Mouse (Mus musculus): ENCODE measurements around the gene Kcnb1. TPM values are rescaled to one million over a fixed set of nuclear protein-coding genes. Genes with fewer than 3 reads are reported as not detected.

The Kcnb1 gene
- polyA plus RNA-seq, 1 experiment, result not detected

DNA sequence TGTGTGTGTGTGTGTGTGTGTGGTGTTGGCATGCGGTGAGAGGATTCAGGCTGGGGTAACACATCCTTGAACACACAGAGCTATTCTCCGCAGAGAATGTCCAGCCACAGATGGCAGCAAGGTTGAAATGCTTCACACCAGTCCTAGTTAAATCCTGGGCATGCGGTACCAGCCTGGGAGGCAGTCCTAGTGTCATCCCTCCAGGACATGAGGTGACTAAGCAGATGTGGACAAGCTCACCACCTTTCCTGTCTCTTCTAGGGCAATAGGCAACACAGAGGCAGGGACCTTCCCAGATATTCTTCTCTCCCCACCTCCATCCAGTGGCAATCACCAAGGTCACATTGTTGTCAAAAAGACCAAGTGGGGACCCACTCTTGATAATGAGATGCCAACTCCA lies 47.7 kb downstream of the Kcnb1 start:
- no peaks in the 10 kb centered on the region for H3K79me3 ChIP-seq (ENCODE audit: low read depth)
- TF ChIP-seq MYOD1 (IDR thresholded peaks at IDR 0.05; ENCODE audit: control insufficient read depth, insufficient read length, low read depth), result no peak
- TF ChIP-seq MYOG (IDR thresholded peaks at IDR 0.05; ENCODE audit: control insufficient read depth, extremely low read depth, insufficient read length), result no peak
- TF ChIP-seq CEBPB (IDR thresholded peaks at IDR 0.05; ENCODE audit: low read depth), result no peak
- no peak for TF ChIP-seq CTCF (IDR thresholded peaks at IDR 0.05; ENCODE audit: control insufficient read depth, insufficient read depth, insufficient read length)
- no peak for TF ChIP-seq USF1 (IDR thresholded peaks at IDR 0.05; ENCODE audit: low read depth)
- TF ChIP-seq MAX (IDR thresholded peaks at IDR 0.05), result no peak
- TF ChIP-seq FOSL1 (IDR thresholded peaks at IDR 0.05; ENCODE audit: insufficient read depth, low read length, poor library complexity, severe bottlenecking), result no peak
- no peaks in the 10 kb centered on the region for H3K36me3 ChIP-seq (ENCODE audit: control insufficient read depth, insufficient read depth)
- no peaks in the 10 kb centered on the region for H3K79me2 ChIP-seq (ENCODE audit: control insufficient read depth, insufficient read depth)
- H3K4me3 ChIP-seq (ENCODE audit: insufficient read depth, poor library complexity, severe bottlenecking), result no peak overlapping the region
- peaks cover 21% of the 10 kb centered on the region for H3K27me3 ChIP-seq (ENCODE audit: control insufficient read depth, insufficient read depth, insufficient read length)
- no peak overlapping the region for H3ac ChIP-seq (ENCODE audit: control insufficient read depth, insufficient read length, low read depth)

DNA sequence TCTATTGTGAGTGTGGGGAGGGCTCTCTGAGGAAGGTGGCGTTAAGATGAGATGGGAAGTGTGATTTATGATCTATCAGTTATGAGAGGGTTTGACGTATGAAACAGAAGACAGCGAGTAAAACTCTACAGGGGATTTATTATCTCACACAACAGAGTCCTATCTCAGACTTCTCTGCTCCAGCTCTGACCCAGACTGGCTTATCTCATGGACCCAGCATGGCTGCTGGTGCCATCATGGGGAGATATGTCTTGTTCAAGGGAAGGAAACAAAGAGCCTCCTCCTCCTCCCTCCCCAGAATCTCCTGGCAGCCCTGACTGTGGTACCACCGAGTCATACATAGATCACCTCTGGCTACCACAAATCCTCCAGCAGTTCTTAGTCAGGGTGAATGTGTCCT lies 48.1 kb downstream of the Kcnb1 start:
- H3K27me3 ChIP-seq (ENCODE audit: control insufficient read depth, insufficient read depth, insufficient read length), result peaks cover 26% of the 10 kb centered on the region
- H3ac ChIP-seq (ENCODE audit: control insufficient read depth, insufficient read length, low read depth), result no peak overlapping the region
- H3K79me3 ChIP-seq (ENCODE audit: low read depth), result no peaks in the 10 kb centered on the region
- H3K36me3 ChIP-seq (ENCODE audit: control insufficient read depth, insufficient read depth), result no peaks in the 10 kb centered on the region
- no peak overlapping the region for H3K4me3 ChIP-seq (ENCODE audit: insufficient read depth, poor library complexity, severe bottlenecking)
- H3K79me2 ChIP-seq (ENCODE audit: control insufficient read depth, insufficient read depth), result no peaks in the 10 kb centered on the region
- TF ChIP-seq MAX (IDR thresholded peaks at IDR 0.05) (no peak), FOSL1 (IDR thresholded peaks at IDR 0.05; ENCODE audit: insufficient read depth, low read length, poor library complexity, severe bottlenecking) (no peak), MYOG (IDR thresholded peaks at IDR 0.05; ENCODE audit: control insufficient read depth, extremely low read depth, insufficient read length) (no peak), CEBPB (IDR thresholded peaks at IDR 0.05; ENCODE audit: low read depth) (no peak), MYOD1 (IDR thresholded peaks at IDR 0.05; ENCODE audit: control insufficient read depth, insufficient read length, low read depth) (no peak), CTCF (IDR thresholded peaks at IDR 0.05; ENCODE audit: control insufficient read depth, insufficient read depth, insufficient read length) (no peak)

DNA sequence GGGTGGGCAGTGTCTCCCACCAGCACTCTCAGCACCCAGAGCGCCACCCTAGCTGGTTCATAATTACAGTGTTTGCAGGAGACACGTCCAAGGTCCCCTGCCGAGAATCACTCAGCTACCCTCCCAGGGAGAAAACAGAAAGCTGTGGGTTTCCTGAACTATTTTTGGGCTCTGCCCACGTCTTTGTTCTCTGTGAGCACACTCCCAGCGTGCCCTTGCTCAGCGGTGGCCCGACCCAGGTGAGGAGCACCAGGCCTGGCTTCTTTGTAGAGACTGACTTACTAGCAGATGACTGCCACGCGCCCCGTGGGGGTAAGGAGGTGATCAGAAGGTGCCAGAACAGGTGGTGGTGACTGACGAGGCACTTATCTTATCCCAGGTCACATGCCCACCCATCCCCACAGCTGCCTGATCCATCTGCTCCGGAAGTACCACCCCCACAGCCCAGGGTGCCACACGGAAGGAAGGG lies 50.1 kb downstream of the Kcnb1 start:
- Histone ChIP-seq H3ac (ENCODE audit: control insufficient read depth, insufficient read length, low read depth) (no peak overlapping the region), H3K27me3 (ENCODE audit: control insufficient read depth, insufficient read depth, insufficient read length) (peaks cover 22% of the 10 kb centered on the region), H3K36me3 (ENCODE audit: control insufficient read depth, insufficient read depth) (no peaks in the 10 kb centered on the region), H3K4me3 (ENCODE audit: insufficient read depth, poor library complexity, severe bottlenecking) (no peak overlapping the region), H3K79me3 (ENCODE audit: low read depth) (no peaks in the 10 kb centered on the region), H3K79me2 (ENCODE audit: control insufficient read depth, insufficient read depth) (no peaks in the 10 kb centered on the region)
- TF ChIP-seq CTCF (IDR thresholded peaks at IDR 0.05; ENCODE audit: control insufficient read depth, insufficient read depth, insufficient read length) (no peak), CEBPB (IDR thresholded peaks at IDR 0.05; ENCODE audit: low read depth) (no peak), MAX (IDR thresholded peaks at IDR 0.05) (no peak), MYOD1 (IDR thresholded peaks at IDR 0.05; ENCODE audit: control insufficient read depth, insufficient read length, low read depth) (no peak), MYOG (IDR thresholded peaks at IDR 0.05; ENCODE audit: control insufficient read depth, extremely low read depth, insufficient read length) (no peak), FOSL1 (IDR thresholded peaks at IDR 0.05; ENCODE audit: insufficient read depth, low read length, poor library complexity, severe bottlenecking) (no peak), USF1 (IDR thresholded peaks at IDR 0.05; ENCODE audit: low read depth) (no peak)

DNA sequence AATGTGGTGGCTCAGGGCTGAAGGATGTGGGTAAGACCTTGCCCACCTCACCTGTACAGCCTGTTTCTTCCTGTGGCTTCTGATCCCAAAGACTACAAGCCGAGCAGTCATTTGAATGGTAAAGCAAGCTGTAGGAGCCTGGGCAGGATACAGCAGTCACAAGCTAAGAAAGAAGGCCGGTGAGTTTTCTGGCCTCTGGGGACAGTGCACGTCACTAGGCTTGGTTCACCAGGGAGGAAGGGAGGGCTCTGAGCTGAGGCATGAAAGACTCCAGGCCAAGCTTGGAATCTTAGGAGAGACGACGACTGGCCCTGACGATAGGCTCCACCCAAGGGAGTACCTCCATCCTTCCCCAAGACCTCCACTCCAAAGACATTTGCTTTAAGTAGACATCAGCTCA lies 51.3 kb downstream of the Kcnb1 start:
- H3K36me3 ChIP-seq (ENCODE audit: control insufficient read depth, insufficient read depth), result no peaks in the 10 kb centered on the region

DNA sequence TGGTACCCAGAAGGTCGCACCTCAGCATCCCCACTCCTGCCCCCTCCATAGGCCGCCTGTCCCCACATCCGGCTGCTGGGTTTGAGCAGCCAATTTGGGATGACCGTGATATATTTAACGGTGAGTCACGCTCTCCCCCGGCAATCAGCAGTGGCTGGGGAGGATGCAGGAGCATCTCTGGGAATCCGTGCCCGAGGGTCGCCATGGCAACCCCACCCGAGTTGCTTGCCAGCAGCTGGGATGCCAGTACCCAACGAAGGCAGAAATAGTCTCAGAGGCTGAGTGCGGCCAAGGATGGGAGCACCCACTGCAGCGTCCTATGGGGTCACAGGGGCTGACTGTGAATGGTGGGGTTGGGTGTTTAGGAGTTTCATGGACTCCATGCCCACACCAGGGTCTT lies 53.0 kb downstream of the Kcnb1 start:
- Histone ChIP-seq H3ac (ENCODE audit: control insufficient read depth, insufficient read length, low read depth) (no peak overlapping the region), H3K79me2 (ENCODE audit: control insufficient read depth, insufficient read depth) (no peaks in the 10 kb centered on the region), H3K79me3 (ENCODE audit: low read depth) (no peaks in the 10 kb centered on the region), H3K27me3 (ENCODE audit: control insufficient read depth, insufficient read depth, insufficient read length) (peaks cover 35% of the 10 kb centered on the region), H3K36me3 (ENCODE audit: control insufficient read depth, insufficient read depth) (no peaks in the 10 kb centered on the region), H3K4me3 (ENCODE audit: insufficient read depth, poor library complexity, severe bottlenecking) (no peak overlapping the region)
- no peak for TF ChIP-seq MAX (IDR thresholded peaks at IDR 0.05)
- TF ChIP-seq FOSL1 (IDR thresholded peaks at IDR 0.05; ENCODE audit: insufficient read depth, low read length, poor library complexity, severe bottlenecking), result no peak

More for the DNA sequence above, 51.3 kb downstream of the Kcnb1 start:
- Histone ChIP-seq H3K79me2 (ENCODE audit: control insufficient read depth, insufficient read depth) (no peaks in the 10 kb centered on the region), H3K79me3 (ENCODE audit: low read depth) (no peaks in the 10 kb centered on the region), H3K27me3 (ENCODE audit: control insufficient read depth, insufficient read depth, insufficient read length) (peaks cover 21% of the 10 kb centered on the region), H3ac (ENCODE audit: control insufficient read depth, insufficient read length, low read depth) (no peak overlapping the region), H3K4me3 (ENCODE audit: insufficient read depth, poor library complexity, severe bottlenecking) (no peak overlapping the region)
- TF ChIP-seq CTCF (IDR thresholded peaks at IDR 0.05; ENCODE audit: control insufficient read depth, insufficient read depth, insufficient read length), result no peak
- TF ChIP-seq MAX (IDR thresholded peaks at IDR 0.05), result no peak
- no peak for TF ChIP-seq FOSL1 (IDR thresholded peaks at IDR 0.05; ENCODE audit: insufficient read depth, low read length, poor library complexity, severe bottlenecking)
- TF ChIP-seq MYOG (IDR thresholded peaks at IDR 0.05; ENCODE audit: control insufficient read depth, extremely low read depth, insufficient read length), result no peak
- no peak for TF ChIP-seq MYOD1 (IDR thresholded peaks at IDR 0.05; ENCODE audit: control insufficient read depth, insufficient read length, low read depth)
- TF ChIP-seq USF1 (IDR thresholded peaks at IDR 0.05; ENCODE audit: low read depth), result no peak
- no peak for TF ChIP-seq CEBPB (IDR thresholded peaks at IDR 0.05; ENCODE audit: low read depth)

DNA sequence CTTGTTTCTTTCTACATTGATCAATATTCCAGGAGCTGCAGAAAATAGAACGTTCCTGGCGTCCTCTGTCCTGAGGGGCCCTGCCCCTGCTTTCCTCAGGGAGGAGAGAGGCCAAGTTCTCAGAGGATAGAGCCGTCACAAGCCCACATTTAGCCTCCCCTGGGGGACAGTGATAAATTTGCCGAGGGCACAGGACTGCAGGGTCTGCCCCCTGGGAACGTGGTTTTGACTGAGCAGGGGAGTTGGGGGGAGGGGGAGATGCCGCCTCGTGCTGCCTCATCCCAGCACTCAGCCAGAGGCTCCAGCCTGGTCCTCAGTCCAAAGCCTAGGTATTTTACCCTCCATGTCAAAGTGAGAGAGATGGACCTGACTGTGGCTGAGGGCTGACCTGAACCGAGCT lies 57.9 kb downstream of the Kcnb1 start:
- TF ChIP-seq MYOG (IDR thresholded peaks at IDR 0.05; ENCODE audit: control insufficient read depth, extremely low read depth, insufficient read length) (no peak), CTCF (IDR thresholded peaks at IDR 0.05; ENCODE audit: control insufficient read depth, insufficient read depth, insufficient read length) (no peak), FOSL1 (IDR thresholded peaks at IDR 0.05; ENCODE audit: insufficient read depth, low read length, poor library complexity, severe bottlenecking) (no peak), CEBPB (IDR thresholded peaks at IDR 0.05; ENCODE audit: low read depth) (no peak), USF1 (IDR thresholded peaks at IDR 0.05; ENCODE audit: low read depth) (no peak), MAX (IDR thresholded peaks at IDR 0.05) (no peak), MYOD1 (IDR thresholded peaks at IDR 0.05; ENCODE audit: control insufficient read depth, insufficient read length, low read depth) (no peak)
- H3K4me3 ChIP-seq (ENCODE audit: insufficient read depth, poor library complexity, severe bottlenecking), result no peak overlapping the region
- no peak overlapping the region for H3ac ChIP-seq (ENCODE audit: control insufficient read depth, insufficient read length, low read depth)
- no peaks in the 10 kb centered on the region for H3K36me3 ChIP-seq (ENCODE audit: control insufficient read depth, insufficient read depth)
- no peaks in the 10 kb centered on the region for H3K79me3 ChIP-seq (ENCODE audit: low read depth)
- H3K27me3 ChIP-seq (ENCODE audit: control insufficient read depth, insufficient read depth, insufficient read length), result peaks cover 61% of the 10 kb centered on the region
- H3K79me2 ChIP-seq (ENCODE audit: control insufficient read depth, insufficient read depth), result no peaks in the 10 kb centered on the region
